Mouse (Mus musculus) midbrain, embryonic 16.5 days (tissue): ENCODE measurements at regions not wholly inside any gene's neighbourhood (a gene's known extent, or its start where the extent isn't known, plus 50 kb on each side); places are given as distances from the start of the nearest gene placed in this dataset.

ENCODE experiments used
- ATAC-seq: fragments of 200-750 bp; cut with Nextera tagmentation; 2 replicates; pipeline ENCODE4 v1.8.0; 2017; ENCODE audit warnings: moderate TSS enrichment
- H3K27ac ChIP-seq: fragments of 300-500 bp; sonication (generic); 2 replicates; pipeline ENCODE4 v1.5.1; 2014; ENCODE audit warnings: mild to moderate bottlenecking, low read length, mixed read lengths
- H3K27me3 ChIP-seq: fragments of 300-500 bp; sonication (generic); 2 replicates; pipeline ENCODE4 v1.6.1; 2014; ENCODE audit warnings: low read depth, low read length, mixed read lengths; ENCODE audit not compliant: control insufficient read depth, insufficient read depth
- H3K36me3 ChIP-seq: fragments of 300-500 bp; sonication (generic); 2 replicates; pipeline ENCODE4 v1.6.1; 2014; ENCODE audit warnings: mild to moderate bottlenecking, low read length, moderate library complexity, mixed read lengths; ENCODE audit not compliant: control insufficient read depth, insufficient read depth
- H3K4me1 ChIP-seq: fragments of 300-500 bp; sonication (generic); 2 replicates; pipeline ENCODE4 v1.6.1; 2014; ENCODE audit warnings: mild to moderate bottlenecking, low read length, mixed read lengths; ENCODE audit not compliant: control insufficient read depth, insufficient read depth
- H3K4me2 ChIP-seq: fragments of 300-500 bp; sonication (generic); 2 replicates; pipeline ENCODE4 v1.6.1; 2014; ENCODE audit warnings: mild to moderate bottlenecking, low read length, mixed read lengths
- H3K4me3 ChIP-seq: fragments of 300-500 bp; sonication (generic); 2 replicates; pipeline ENCODE4 v1.5.1; 2014; ENCODE audit warnings: low read depth, mild to moderate bottlenecking, low read length, moderate library complexity, mixed read lengths
- H3K9ac ChIP-seq: fragments of 300-500 bp; sonication (generic); 2 replicates; pipeline ENCODE4 v1.6.1; 2014; ENCODE audit warnings: low read depth, low read length, mixed read lengths
- H3K9me3 ChIP-seq: fragments of 300-500 bp; sonication (generic); replicated peaks from 2 replicates; pipeline ENCODE4 v1.6.1; 2014; ENCODE audit warnings: mild to moderate bottlenecking, low read length, mixed read lengths; ENCODE audit not compliant: control insufficient read depth, poor library complexity, severe bottlenecking
- WGBS: fragments of 180-500 bp; shearing (Covaris S2); extraction: QIAGEN DNeasy Blood & Tissue Kit; methylation state at CpG from one replicate; pipeline ENCODE4 v1.1.7; 2014; 5-methylcytosine and 5-hydroxymethylcytosine counted together

DNA sequence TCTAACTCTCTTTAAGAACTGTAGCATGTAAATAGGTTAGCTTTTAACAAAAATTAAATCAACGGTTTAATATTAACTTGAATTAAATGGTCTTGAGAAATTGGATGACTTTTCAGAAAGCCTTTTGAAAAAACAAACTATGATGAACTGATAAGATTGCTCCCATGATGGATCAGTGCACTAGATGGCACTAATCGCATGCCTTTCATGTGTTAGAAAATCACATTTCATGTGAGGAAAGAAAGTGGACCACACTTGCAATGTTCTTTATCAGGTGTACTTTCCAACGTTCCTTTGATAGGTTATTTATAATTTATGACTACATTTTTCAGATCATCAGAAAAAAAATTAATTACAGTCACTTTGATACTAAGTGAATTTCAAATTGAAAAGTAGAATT, 1003.2 kb upstream of the 4930412O13Rik start:
- Histone ChIP-seq H3K4me1 (no peaks in the 10 kb centered on the region), H3K27me3 (no peaks in the 10 kb centered on the region), H3K4me2 (no peak overlapping the region), H3K27ac (no peak overlapping the region), H3K36me3 (no peaks in the 10 kb centered on the region), H3K9me3 (no peaks in the 10 kb centered on the region), H3K4me3 (no peak overlapping the region), H3K9ac (no peak overlapping the region)
- 81% methylated on average over 3 of the region's 3 CpGs for WGBS
- no peak for ATAC-seq

DNA sequence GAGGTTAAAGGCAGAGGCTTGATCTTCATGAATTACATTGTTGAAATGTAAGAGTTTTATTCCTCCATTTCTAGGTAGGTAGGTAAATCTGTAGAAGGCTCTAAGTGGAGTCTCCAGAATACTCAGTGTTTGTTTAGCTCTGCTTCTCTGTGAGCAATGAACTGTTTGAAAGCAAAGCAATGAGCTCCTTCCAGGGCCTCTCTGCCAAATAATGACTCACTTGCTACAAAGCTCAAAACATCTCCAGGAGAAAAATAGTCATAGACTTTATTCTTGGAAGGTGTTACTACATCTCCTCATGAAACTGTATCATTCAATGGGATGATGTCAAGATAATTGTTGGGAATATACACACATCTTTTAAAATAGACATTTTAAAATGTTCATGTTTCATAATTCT, 968.6 kb upstream of the 4930412O13Rik start:
- no peak overlapping the region for H3K27ac ChIP-seq
- no peak for ATAC-seq
- H3K27me3 ChIP-seq, result no peaks in the 10 kb centered on the region
- H3K36me3 ChIP-seq, result no peaks in the 10 kb centered on the region
- no peak overlapping the region for H3K4me3 ChIP-seq
- H3K4me2 ChIP-seq, result no peak overlapping the region
- no peaks in the 10 kb centered on the region for H3K4me1 ChIP-seq
- no peaks in the 10 kb centered on the region for H3K9me3 ChIP-seq
- H3K9ac ChIP-seq, result no peak overlapping the region

DNA sequence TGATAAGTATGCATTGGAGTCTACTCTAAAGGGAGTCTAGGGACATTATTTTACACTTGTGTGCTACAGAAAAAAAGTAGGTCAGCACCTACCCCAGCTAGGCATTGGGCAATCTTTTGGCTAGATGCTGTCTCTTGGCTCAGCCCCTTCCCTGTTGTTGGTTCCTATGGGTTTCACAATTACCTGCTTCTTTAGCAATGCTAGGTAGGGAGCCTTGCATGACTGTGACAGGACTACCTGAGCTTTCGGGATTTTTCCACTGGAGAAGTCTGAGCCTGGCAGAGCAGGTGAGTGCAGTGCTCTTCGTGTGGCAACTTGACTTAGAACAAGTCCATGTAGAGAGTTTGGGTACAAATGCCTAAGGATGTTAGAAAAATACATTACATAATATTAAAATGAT, 956.2 kb upstream of the 4930412O13Rik start:
- no peak for ATAC-seq
- H3K36me3 ChIP-seq, result no peaks in the 10 kb centered on the region
- WGBS, result 92% methylated on average over 2 of the region's 2 CpGs

DNA sequence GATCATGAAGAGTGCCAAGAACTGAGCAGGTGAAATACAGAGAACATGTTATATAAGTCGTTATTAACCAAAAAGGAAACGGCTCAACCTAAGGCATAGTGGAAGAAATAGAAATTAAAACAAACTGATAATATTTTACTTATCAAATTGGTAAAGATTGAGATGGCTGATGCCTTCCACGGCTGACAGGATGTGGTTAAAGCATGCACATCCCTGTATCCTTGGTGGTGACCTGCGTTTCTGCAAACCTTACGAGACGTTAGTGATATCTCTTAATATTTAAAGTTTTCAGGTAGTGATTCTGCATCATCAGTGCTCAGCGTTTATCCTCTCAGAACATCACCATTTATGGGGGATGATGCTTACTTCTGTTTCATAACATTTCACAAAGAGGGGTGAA, 939.5 kb upstream of the 4930412O13Rik start:
- no peak overlapping the region for H3K4me3 ChIP-seq

More for the DNA sequence above, 956.2 kb upstream of the 4930412O13Rik start:
- no peaks in the 10 kb centered on the region for H3K9me3 ChIP-seq
- no peak overlapping the region for H3K9ac ChIP-seq
- no peak overlapping the region for H3K4me3 ChIP-seq
- H3K4me1 ChIP-seq, result no peaks in the 10 kb centered on the region
- H3K4me2 ChIP-seq, result no peak overlapping the region
- no peaks in the 10 kb centered on the region for H3K27me3 ChIP-seq
- no peak overlapping the region for H3K27ac ChIP-seq

DNA sequence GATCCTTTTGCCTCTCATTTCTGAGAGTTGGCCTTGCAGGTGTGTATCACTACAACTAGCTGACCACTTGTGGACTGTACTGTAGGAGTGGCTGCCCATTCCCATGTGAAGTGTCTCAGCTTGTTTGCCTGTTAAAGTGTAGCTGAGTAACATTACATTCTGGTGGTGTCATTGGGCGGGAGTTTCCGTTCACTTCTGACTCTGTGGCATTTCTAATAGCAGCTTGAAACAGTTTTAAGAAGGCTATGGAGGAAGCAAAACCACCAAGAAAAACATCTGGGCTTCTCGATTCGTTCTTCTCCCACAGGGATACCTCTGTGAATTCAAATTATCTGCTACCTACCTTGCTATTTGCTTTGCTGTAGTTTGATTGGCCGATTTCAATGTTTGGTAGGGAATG, 922.1 kb upstream of the 4930412O13Rik start:
- Histone ChIP-seq H3K4me1 (no peaks in the 10 kb centered on the region), H3K4me2 (no peak overlapping the region), H3K4me3 (no peak overlapping the region), H3K36me3 (no peaks in the 10 kb centered on the region), H3K9me3 (no peaks in the 10 kb centered on the region), H3K27ac (no peak overlapping the region), H3K27me3 (no peaks in the 10 kb centered on the region), H3K9ac (no peak overlapping the region)
- WGBS, result 89% methylated on average over 5 of the region's 5 CpGs
- ATAC-seq, result no peak

More for the DNA sequence above, 939.5 kb upstream of the 4930412O13Rik start:
- H3K36me3 ChIP-seq, result no peaks in the 10 kb centered on the region
- H3K9me3 ChIP-seq, result no peaks in the 10 kb centered on the region
- H3K9ac ChIP-seq, result no peak overlapping the region
- no peaks in the 10 kb centered on the region for H3K4me1 ChIP-seq
- no peaks in the 10 kb centered on the region for H3K27me3 ChIP-seq
- 97% methylated on average over 7 of the region's 7 CpGs for WGBS
- ATAC-seq, result no peak
- H3K4me2 ChIP-seq, result no peak overlapping the region
- no peak overlapping the region for H3K27ac ChIP-seq

DNA sequence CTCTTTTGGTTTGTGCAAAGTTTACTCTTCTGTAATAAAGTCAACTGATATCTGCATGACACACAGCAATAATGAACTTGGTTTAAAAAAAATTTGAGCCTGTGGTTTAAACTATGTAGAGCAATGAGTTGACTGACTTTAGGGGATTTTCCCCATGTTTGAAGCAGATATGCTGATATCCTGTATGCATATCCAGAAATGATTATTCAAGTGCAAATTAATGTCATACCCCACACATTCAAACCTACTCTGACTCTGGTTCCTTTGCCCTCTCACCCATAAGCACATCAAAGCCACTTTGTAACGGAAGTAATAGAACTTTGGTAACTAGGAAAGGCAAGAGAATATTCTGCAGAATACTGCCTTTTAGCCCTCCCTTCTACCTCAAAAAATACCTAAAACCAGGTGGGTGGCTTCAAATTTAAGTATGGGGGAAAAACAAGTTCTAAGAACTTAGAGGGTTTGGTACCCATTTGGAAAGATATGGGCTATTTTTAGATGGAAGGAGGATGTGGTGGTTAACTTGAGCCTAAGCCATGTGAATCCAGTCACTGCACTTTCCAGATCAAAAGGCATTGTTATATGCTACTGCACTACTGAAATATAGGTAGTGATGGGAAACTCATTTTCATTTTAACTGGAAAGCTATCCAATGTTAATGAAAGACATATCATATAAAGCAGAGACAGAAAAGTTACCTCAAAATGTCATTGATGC, 915.9 kb upstream of the 4930412O13Rik start:
- Histone ChIP-seq H3K27ac (no peak overlapping the region), H3K9ac (no peak overlapping the region), H3K36me3 (no peaks in the 10 kb centered on the region), H3K4me2 (no peak overlapping the region), H3K4me3 (no peak overlapping the region), H3K9me3 (no peaks in the 10 kb centered on the region), H3K4me1 (no peaks in the 10 kb centered on the region), H3K27me3 (no peaks in the 10 kb centered on the region)
- 76% methylated on average over 1 of the region's 1 CpGs for WGBS
- ATAC-seq, result no peak

DNA sequence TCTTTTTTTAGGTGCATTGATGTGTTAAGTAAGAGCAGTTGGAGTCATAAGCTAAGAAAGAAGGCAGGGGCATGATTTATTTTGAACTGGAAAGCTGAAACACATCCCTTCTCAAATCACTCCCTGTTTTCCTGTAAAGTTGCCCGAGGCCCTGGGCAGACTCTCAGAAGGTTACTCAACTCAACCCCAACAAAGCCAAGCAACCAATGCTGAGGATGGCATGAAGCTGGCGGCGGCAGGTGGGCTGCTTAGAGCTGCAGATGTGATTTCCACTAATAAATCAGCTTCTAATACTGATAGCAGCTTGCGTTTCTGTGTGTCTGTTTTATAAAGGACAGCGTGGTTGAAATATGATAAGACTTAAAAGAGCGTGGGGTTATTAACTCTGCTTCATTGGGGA, 905.4 kb upstream of the 4930412O13Rik start:
- Histone ChIP-seq H3K27me3 (no peaks in the 10 kb centered on the region), H3K4me1 (no peaks in the 10 kb centered on the region), H3K27ac (no peak overlapping the region), H3K36me3 (no peaks in the 10 kb centered on the region), H3K9ac (no peak overlapping the region), H3K4me2 (no peak overlapping the region), H3K9me3 (no peaks in the 10 kb centered on the region), H3K4me3 (no peak overlapping the region)
- no peak for ATAC-seq
- 78% methylated on average over 6 of the region's 6 CpGs for WGBS

DNA sequence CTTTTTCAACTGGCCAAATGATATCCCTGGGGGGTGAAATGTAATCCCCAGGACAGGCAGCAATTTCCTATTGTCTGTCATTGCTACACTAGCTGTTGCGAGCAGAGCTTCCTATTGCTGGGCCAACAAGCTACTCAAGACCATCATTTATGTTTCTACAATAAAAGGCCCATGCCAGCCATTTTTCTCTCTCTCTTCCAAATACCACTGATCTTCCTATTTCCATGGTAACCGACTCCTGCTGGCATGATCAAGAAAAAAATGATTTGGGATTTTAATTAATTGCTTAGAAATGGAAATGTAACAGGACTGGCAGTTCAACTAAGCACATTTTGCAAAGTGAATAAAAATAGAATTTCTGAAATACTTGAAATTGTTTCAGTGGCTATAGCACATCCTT, 868.7 kb upstream of the 4930412O13Rik start:
- H3K4me2 ChIP-seq, result no peak overlapping the region
- H3K9me3 ChIP-seq, result no peaks in the 10 kb centered on the region
- H3K4me1 ChIP-seq, result no peaks in the 10 kb centered on the region
- H3K9ac ChIP-seq, result no peak overlapping the region
- peak; percentile 25; the same call in 1 of the 2 replicates for ATAC-seq
- H3K27ac ChIP-seq, result 0 out of 2 replicates have a peak overlapping the region, but pooled peaks have one; percentile 26
- no peaks in the 10 kb centered on the region for H3K36me3 ChIP-seq
- no peak overlapping the region for H3K4me3 ChIP-seq
- WGBS, result 56% methylated on average over 2 of the region's 2 CpGs
- H3K27me3 ChIP-seq, result no peaks in the 10 kb centered on the region

DNA sequence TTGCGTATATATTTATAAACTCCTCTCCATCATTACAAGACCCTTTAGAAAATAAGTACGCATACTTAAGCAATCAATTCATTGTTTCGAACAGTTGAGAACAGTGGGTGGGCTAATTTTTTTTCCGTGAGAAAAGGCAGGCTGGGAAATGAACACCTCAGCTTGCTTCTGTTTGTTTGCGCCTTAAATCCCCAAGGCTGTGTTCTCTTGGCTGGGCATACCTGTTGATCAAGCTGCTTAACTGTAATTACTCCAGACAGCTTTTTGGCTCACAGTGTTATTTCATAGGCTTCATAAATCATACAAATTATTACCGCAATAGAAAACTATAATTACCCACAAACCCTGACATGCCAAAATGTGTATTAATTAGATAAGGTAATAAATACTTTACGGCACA, 848.0 kb upstream of the 4930412O13Rik start:
- Histone ChIP-seq H3K4me3 (no peak overlapping the region), H3K4me1 (no peaks in the 10 kb centered on the region), H3K27me3 (no peaks in the 10 kb centered on the region), H3K9me3 (no peaks in the 10 kb centered on the region), H3K36me3 (no peaks in the 10 kb centered on the region), H3K27ac (no peak overlapping the region), H3K4me2 (no peak overlapping the region), H3K9ac (no peak overlapping the region)
- 80% methylated on average over 7 of the region's 7 CpGs for WGBS
- no peak for ATAC-seq
